Mouse (Mus musculus) hindbrain, embryonic 15.5 days (tissue): ENCODE data around the gene Snrnp200. TPM values are rescaled to one million over a fixed set of nuclear protein-coding genes. Genes with fewer than 3 reads are reported as not detected.
"Not testable (repeated sequence)": the region's sequence is repeated elsewhere in the genome, so short reads cannot be mapped to it uniquely, and the experiment has no call there.

Source experiments
- ATAC-seq: fragments of 200-750 bp; cut with Nextera tagmentation; 2 replicates; pipeline ENCODE4 v1.8.0; 2017; ENCODE audit warnings: low read depth, moderate number of reproducible peaks, moderate TSS enrichment; ENCODE audit not compliant: low FRiP score
- H3K27ac ChIP-seq: fragments of 300-500 bp; sonication (generic); replicated peaks from 2 replicates; pipeline ENCODE4 v1.5.1; 2015; ENCODE audit warnings: mild to moderate bottlenecking, inconsistent platforms
- H3K27me3 ChIP-seq: fragments of 300-500 bp; sonication (generic); 2 replicates; pipeline ENCODE4 v1.6.1; 2015; ENCODE audit warnings: control low read depth, inconsistent platforms
- H3K36me3 ChIP-seq: fragments of 300-500 bp; sonication (generic); 2 replicates; pipeline ENCODE4 v1.6.1; 2015; ENCODE audit warnings: control low read depth, inconsistent platforms
- H3K4me1 ChIP-seq: fragments of 300-500 bp; sonication (generic); replicated peaks from 2 replicates; pipeline ENCODE4 v1.6.1; 2015; ENCODE audit warnings: control low read depth, inconsistent platforms
- H3K4me2 ChIP-seq: fragments of 300-500 bp; sonication (generic); 2 replicates; pipeline ENCODE4 v1.6.1; 2015; ENCODE audit warnings: moderate library complexity, mild to moderate bottlenecking, inconsistent platforms
- H3K4me3 ChIP-seq: fragments of 300-500 bp; sonication (generic); 2 replicates; pipeline ENCODE4 v1.5.1; 2015; ENCODE audit warnings: mild to moderate bottlenecking, inconsistent platforms
- H3K9ac ChIP-seq: fragments of 300-500 bp; sonication (generic); 2 replicates; pipeline ENCODE4 v1.6.1; 2015; ENCODE audit warnings: inconsistent platforms
- H3K9me3 ChIP-seq: fragments of 300-500 bp; sonication (generic); 2 replicates; pipeline ENCODE4 v1.6.1; 2016; ENCODE audit warnings: control low read depth, inconsistent platforms
- WGBS: fragments of 180-500 bp; shearing (Covaris S2); methylation state at CpG from one replicate; pipeline ENCODE4 v1.1.7; 2015; 5-methylcytosine and 5-hydroxymethylcytosine counted together
- polyA plus RNA-seq: library from polyadenylated mRNA; unstranded; fragments of >200 nt; fragmentation: Nextera tagmentation; extraction: Ambion mirVana; gene quantifications from 2 replicates; pipeline ENCODE4 v1.2.1, GENCODE M21; 2015

Gene Snrnp200
- 45.0 and 50.1 TPM in 2 replicates for polyA plus RNA-seq

GRCm38 (mm10) chr2:127207547-127208451 lies at the start of gene Snrnp200, which contains the start of gene 1810024B03Rik:
Gene Snrnp200, plus strand, starts transcription at chr2:127208386.
Gene 1810024B03Rik, minus strand, starts transcription at chr2:127208280.
- peak within 1 kb of the TSS; percentile 84 for H3K9ac ChIP-seq
- peak; percentile 99 for ATAC-seq
- 12% methylated on average over 36 of the region's 36 CpGs for WGBS

DNA sequence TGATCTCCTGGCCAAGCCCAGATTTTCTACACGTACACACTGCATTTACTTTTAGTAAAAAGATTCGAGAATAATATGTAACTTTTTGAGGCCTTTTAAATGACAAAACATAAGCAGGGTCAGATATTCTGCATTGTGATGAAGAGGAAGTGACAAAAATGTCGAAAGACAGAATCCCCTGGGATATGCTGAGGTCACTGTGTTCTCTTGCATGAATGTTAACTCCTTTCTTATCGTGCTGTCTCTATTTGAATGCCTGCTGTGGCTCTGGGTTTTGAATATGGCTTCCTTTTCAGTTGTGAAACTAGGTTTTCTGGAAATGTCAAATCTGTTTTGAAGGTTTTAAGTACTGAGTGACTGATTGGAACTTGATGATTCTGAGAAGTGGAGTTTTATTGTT lies 42.5 kb upstream of the Snrnp200 start:
- Histone ChIP-seq H3K27me3 (no peaks in the 10 kb centered on the region), H3K36me3 (no peaks in the 10 kb centered on the region), H3K4me2 (no peak overlapping the region), H3K4me1 (no peaks in the 10 kb centered on the region), H3K27ac (no peak overlapping the region), H3K9me3 (no peaks in the 10 kb centered on the region), H3K9ac (no peak overlapping the region), H3K4me3 (no peak overlapping the region)
- no peak for ATAC-seq
- WGBS, result 65% methylated on average over 4 of the region's 4 CpGs

More at GRCm38 (mm10) chr2:127207547-127208451, at the start of gene Snrnp200, which contains the start of gene 1810024B03Rik:
- Histone ChIP-seq H3K36me3 (peaks cover 25% of the 10 kb centered on the region), H3K4me3 (peak within 1 kb of the TSS; percentile 99), H3K27ac (peak within 1 kb of the TSS; percentile 84), H3K4me2 (peak within 1 kb of the TSS; percentile 74), H3K4me1 (peaks cover 18% of the 10 kb centered on the region), H3K9me3 (no peaks in the 10 kb centered on the region), H3K27me3 (no peaks in the 10 kb centered on the region)

- 13% methylated on average over 1 of the region's 1 CpGs for WGBS
- not testable (repeated sequence) for ATAC-seq, H3K9ac ChIP-seq
These were observed 41.9 kb upstream of the Snrnp200 start for GRCm38 (mm10) chr2:127166261-127166660.

GRCm38 (mm10) chr2:127182598-127183381 lies 25.4 kb upstream of the Snrnp200 start:
- H3K36me3 ChIP-seq, result no peaks in the 10 kb centered on the region
- no peaks in the 10 kb centered on the region for H3K9me3 ChIP-seq
- peak overlapping the region; percentile 76 for H3K4me2 ChIP-seq
- H3K9ac ChIP-seq, result peak overlapping the region; percentile 55
- WGBS, result 1% methylated on average over 17 of the region's 17 CpGs
- peak overlapping the region; percentile 85 for H3K27ac ChIP-seq
- peaks cover 7% of the 10 kb centered on the region for H3K4me1 ChIP-seq
- H3K27me3 ChIP-seq, result 0 out of 2 replicates have a peak, but pooled peaks cover 4% of the 10 kb centered on the region
- ATAC-seq, result peak; percentile 100
- peak overlapping the region; percentile 47 for H3K4me3 ChIP-seq

More at GRCm38 (mm10) chr2:127166261-127166660, 41.9 kb upstream of the Snrnp200 start:
- H3K27me3 ChIP-seq, H3K4me1 ChIP-seq, H3K36me3 ChIP-seq, H3K27ac ChIP-seq, H3K4me3 ChIP-seq, H3K9me3 ChIP-seq, H3K4me2 ChIP-seq: not testable (repeated sequence)

DNA sequence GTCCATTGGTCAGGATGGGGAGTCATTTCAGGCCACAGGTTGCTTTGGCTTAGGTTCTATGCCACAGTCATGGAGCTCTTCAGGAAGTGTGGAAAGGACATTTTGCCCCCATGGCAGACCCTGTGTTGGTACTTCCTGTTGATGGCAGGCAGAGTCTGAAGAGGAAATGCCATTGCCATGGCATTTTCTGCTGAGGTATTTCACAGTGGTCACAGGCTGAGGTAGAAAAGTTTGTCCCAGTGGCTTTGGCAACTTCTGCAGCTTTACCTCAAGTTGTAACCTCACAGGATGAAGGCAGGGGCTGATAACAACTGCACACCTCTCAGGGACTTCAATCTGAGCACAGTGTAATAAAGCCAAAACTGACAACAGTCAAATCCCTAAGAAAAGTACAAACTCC lies 18.6 kb upstream of the Snrnp200 start:
- no peak for ATAC-seq
- H3K9ac ChIP-seq, result no peak overlapping the region
- H3K27ac ChIP-seq, result no peak overlapping the region
- no peaks in the 10 kb centered on the region for H3K36me3 ChIP-seq
- H3K4me3 ChIP-seq, result no peak overlapping the region
- H3K4me2 ChIP-seq, result no peak overlapping the region
- H3K27me3 ChIP-seq, result 0 out of 2 replicates have a peak, but pooled peaks cover 3% of the 10 kb centered on the region
- no peaks in the 10 kb centered on the region for H3K4me1 ChIP-seq
- H3K9me3 ChIP-seq, result no peaks in the 10 kb centered on the region

DNA sequence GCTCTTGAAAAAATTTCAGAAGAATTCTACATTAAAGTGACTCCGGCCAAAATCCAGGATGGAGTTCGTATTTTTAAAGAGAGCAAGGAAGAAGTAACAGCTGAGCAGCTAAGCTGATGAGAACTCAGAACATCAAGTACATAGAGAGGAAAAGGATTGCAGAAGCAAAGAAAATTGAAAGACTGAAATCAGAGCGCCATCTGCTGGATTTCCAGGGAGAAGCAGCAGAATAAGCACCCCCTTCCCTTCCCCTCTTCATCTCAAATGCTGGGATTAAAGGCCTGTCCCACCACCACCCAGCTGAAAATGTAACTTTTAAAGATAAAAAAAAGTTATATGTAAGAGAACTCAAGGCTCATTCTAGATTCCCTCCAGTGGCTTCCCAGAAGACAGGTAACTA lies 3.3 kb upstream of the Snrnp200 start:
- H3K9me3 ChIP-seq, result no peaks in the 10 kb centered on the region

GRCm38 (mm10) chr2:127205936-127206335 lies 2.2 kb upstream of the Snrnp200 start:
- H3K36me3 ChIP-seq, H3K27me3 ChIP-seq, H3K4me3 ChIP-seq, H3K9me3 ChIP-seq, H3K27ac ChIP-seq, H3K9ac ChIP-seq, H3K4me2 ChIP-seq, ATAC-seq: not testable (repeated sequence)
- 87% methylated on average over 4 of the region's 4 CpGs for WGBS
- peaks cover 18% of the 10 kb centered on the region for H3K4me1 ChIP-seq

More for the DNA sequence above, 3.3 kb upstream of the Snrnp200 start:
- Histone ChIP-seq H3K36me3 (peaks cover 5% of the 10 kb centered on the region), H3K27ac (no peak overlapping the region), H3K4me2 (no peak overlapping the region), H3K9ac (no peak overlapping the region), H3K4me1 (peaks cover 17% of the 10 kb centered on the region), H3K4me3 (no peak overlapping the region), H3K27me3 (no peaks in the 10 kb centered on the region)
- ATAC-seq, result no peak
- WGBS, result 35% methylated on average over 3 of the region's 3 CpGs

- no peak overlapping the region for H3K9ac ChIP-seq
- ATAC-seq, result no peak
- peaks cover 18% of the 10 kb centered on the region for H3K4me1 ChIP-seq
- WGBS, result 92% methylated on average over 2 of the region's 2 CpGs
- peaks cover 16% of the 10 kb centered on the region for H3K36me3 ChIP-seq
- H3K4me3 ChIP-seq, result no peak overlapping the region
- no peak overlapping the region for H3K4me2 ChIP-seq
- no peak overlapping the region for H3K27ac ChIP-seq
- no peaks in the 10 kb centered on the region for H3K9me3 ChIP-seq
- no peaks in the 10 kb centered on the region for H3K27me3 ChIP-seq
These were observed 1.3 kb upstream of the Snrnp200 start for GRCm38 (mm10) chr2:127206916-127207315.

GRCm38 (mm10) chr2:127208452-127208769 lies 225 bp downstream of the Snrnp200 start:
- under 1% methylated on average over 17 of the region's 17 CpGs for WGBS
- Histone ChIP-seq H3K4me1 (peaks cover 18% of the 10 kb centered on the region), H3K9me3 (no peaks in the 10 kb centered on the region), H3K4me3 (peak overlapping the region; percentile 99), H3K9ac (peak overlapping the region; percentile 84), H3K4me2 (peak overlapping the region; percentile 74), H3K36me3 (peaks cover 29% of the 10 kb centered on the region), H3K27ac (peak overlapping the region; percentile 84), H3K27me3 (no peaks in the 10 kb centered on the region)
- ATAC-seq, result no peak; the same call in 1 of the 2 replicates

DNA sequence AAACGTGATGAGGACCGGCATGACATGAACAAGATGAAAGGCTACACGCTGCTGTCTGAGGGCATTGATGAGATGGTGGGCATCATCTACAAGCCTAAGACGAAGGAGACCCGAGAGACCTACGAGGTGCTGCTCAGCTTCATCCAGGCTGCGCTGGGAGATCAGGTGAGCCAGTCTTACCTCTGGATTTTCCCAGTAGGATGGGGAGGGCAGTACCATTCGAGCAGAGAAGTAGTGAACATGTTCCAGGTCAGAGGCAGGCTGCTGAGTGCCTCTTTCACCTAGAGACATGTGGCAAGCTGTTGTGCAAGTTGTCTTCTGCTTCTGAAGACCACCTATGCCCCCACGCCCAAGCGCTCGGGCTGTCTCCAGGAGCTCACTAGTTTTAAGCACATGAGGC lies 2.5 kb downstream of the Snrnp200 start:
- Histone ChIP-seq H3K4me3 (no peak overlapping the region), H3K9me3 (no peaks in the 10 kb centered on the region), H3K27ac (no peak overlapping the region), H3K4me2 (no peak overlapping the region), H3K9ac (no peak overlapping the region), H3K4me1 (peaks cover 18% of the 10 kb centered on the region), H3K36me3 (peaks cover 52% of the 10 kb centered on the region), H3K27me3 (no peaks in the 10 kb centered on the region)
- 97% methylated on average over 11 of the region's 11 CpGs for WGBS
- no peak for ATAC-seq

GRCm38 (mm10) chr2:127217746-127218145 lies 9.6 kb downstream of the Snrnp200 start:
- no peaks in the 10 kb centered on the region for H3K27me3 ChIP-seq
- H3K4me1 ChIP-seq, result no peaks in the 10 kb centered on the region
- no peaks in the 10 kb centered on the region for H3K9me3 ChIP-seq
- 97% methylated on average over 5 of the region's 5 CpGs for WGBS
- no peak overlapping the region for H3K4me3 ChIP-seq
- H3K27ac ChIP-seq, result no peak overlapping the region
- ATAC-seq, result no peak
- no peak overlapping the region for H3K4me2 ChIP-seq
- peaks cover 95% of the 10 kb centered on the region for H3K36me3 ChIP-seq
- H3K9ac ChIP-seq, result no peak overlapping the region

GRCm38 (mm10) chr2:127225261-127225660 lies 17.1 kb downstream of the Snrnp200 start:
- no peak overlapping the region for H3K9ac ChIP-seq
- H3K36me3 ChIP-seq, result peaks cover 93% of the 10 kb centered on the region
- H3K4me2 ChIP-seq, result no peak overlapping the region
- H3K4me3 ChIP-seq, result no peak overlapping the region
- 99% methylated on average over 3 of the region's 3 CpGs for WGBS
- no peak for ATAC-seq
- H3K4me1 ChIP-seq, result no peaks in the 10 kb centered on the region
- no peak overlapping the region for H3K27ac ChIP-seq
- no peaks in the 10 kb centered on the region for H3K27me3 ChIP-seq
- no peaks in the 10 kb centered on the region for H3K9me3 ChIP-seq
